In genomic region chr8:122670718-122671117, GRCm38 (mm10) we compare ENCODE assay signal across 27 mouse cellular contexts. TPM values are rescaled to one million over a fixed set of nuclear protein-coding genes. Genes with fewer than 3 reads are reported as not detected.
DNase-seq lines count a peak whose midpoint lies in the region; ATAC-seq lines count a peak whose summit lies in the region.
"Had no signal": no experiment of that assay in that cellular context is flagged by ENCODE, and none has a peak within 500 bp of the region (broad histone marks: within the 10 kb centered on the region; RNA-seq: fewer than 3 reads in every experiment).

No protein-coding gene starts in this region.

- H3K9me3 ChIP-seq in embryonic facial prominence, embryonic 13.5 days, result no peaks in the 10 kb centered on the region
- no peaks in the 10 kb centered on the region for H3K9me3 ChIP-seq in embryonic facial prominence, embryonic 10.5 days
- no peaks in the 10 kb centered on the region for H3K9me3 ChIP-seq in megakaryocyte, embryonic 14.5 days
- H3K9me3 ChIP-seq: limb, embryonic 12.5 days; neural tube, embryonic 12.5 days had no signal

- ATAC-seq in embryonic facial prominence, embryonic 13.5 days (ENCODE audit: insufficient number of reproducible peaks, insufficient read depth, low FRiP score, low TSS enrichment, low read depth), result no peak
- ATAC-seq in megakaryocyte, adult 5-6 weeks (ENCODE audit: poor library complexity, severe bottlenecking), result no peak
- ATAC-seq: forebrain, postnatal 0 days; liver, postnatal 0 days; lung, postnatal 0 days had no signal

- no peak for DNase-seq in embryonic facial prominence, embryonic 10.5 days (ENCODE audit: low spot score)
- DNase-seq in ovary, adult 18-20 months (ENCODE audit: low spot score), result peak; percentile 50
- no peak for DNase-seq in ovary, postnatal 10 days (ENCODE audit: low spot score)
- no peak for DNase-seq in left cerebral cortex, postnatal 25 days (ENCODE audit: low spot score in 2 of 2)
- DNase-seq in spleen, adult 18-20 months, result no peak
- DNase-seq: adrenal gland, postnatal 25 days; cerebellum, adult 9-10 months; forebrain, postnatal 0 days; gastrocnemius, postnatal 36 days; kidney, adult 2 months; liver, postnatal 0 days; right cerebral cortex, postnatal 14 days had no signal

- H3K4me3 ChIP-seq in embryonic facial prominence, embryonic 13.5 days, result no peak overlapping the region
- no peak overlapping the region for H3K4me3 ChIP-seq in embryonic facial prominence, embryonic 10.5 days
- peak overlapping the region; percentile 56 for H3K4me3 ChIP-seq in megakaryocyte, embryonic 14.5 days (replicated peaks)
- H3K4me3 ChIP-seq: limb, embryonic 12.5 days; neural tube, embryonic 12.5 days had no signal

- H3K27me3 ChIP-seq in embryonic facial prominence, embryonic 13.5 days, result peaks cover 76% of the 10 kb centered on the region
- H3K27me3 ChIP-seq in embryonic facial prominence, embryonic 10.5 days (replicated peaks; ENCODE audit: low read depth, poor library complexity, severe bottlenecking), result peaks cover 95% of the 10 kb centered on the region
- H3K27me3 ChIP-seq in megakaryocyte, embryonic 14.5 days (replicated peaks), result no peaks in the 10 kb centered on the region

- intact Hi-C loops in left cerebral cortex, postnatal 25 days (cut with DNase I), result no loop called here

- no peaks in the 10 kb centered on the region for H3K36me3 ChIP-seq in embryonic facial prominence, embryonic 13.5 days
- no peaks in the 10 kb centered on the region for H3K36me3 ChIP-seq in embryonic facial prominence, embryonic 10.5 days (replicated peaks)
- peaks cover 97% of the 10 kb centered on the region for H3K36me3 ChIP-seq in megakaryocyte, embryonic 14.5 days (replicated peaks; ENCODE audit: low read length)
- H3K36me3 ChIP-seq: limb, embryonic 12.5 days; neural tube, embryonic 12.5 days had no signal

- peaks cover 31% of the 10 kb centered on the region for H3K4me1 ChIP-seq in embryonic facial prominence, embryonic 13.5 days
- H3K4me1 ChIP-seq in embryonic facial prominence, embryonic 10.5 days, result peaks cover 59% of the 10 kb centered on the region
- H3K4me1 ChIP-seq in megakaryocyte, embryonic 14.5 days, result peaks cover 100% of the 10 kb centered on the region

- 60% methylated on average over 3 of the region's 3 CpGs for WGBS in embryonic facial prominence, embryonic 13.5 days
- WGBS in embryonic facial prominence, embryonic 10.5 days, result 64% methylated on average over 3 of the region's 3 CpGs

- H3K9ac ChIP-seq in embryonic facial prominence, embryonic 13.5 days, result 0 out of 2 replicates have a peak overlapping the region, but pooled peaks have one; percentile 12
- H3K9ac ChIP-seq: forebrain, postnatal 0 days; limb, embryonic 12.5 days; liver, postnatal 0 days; neural tube, embryonic 12.5 days had no signal

- no peak overlapping the region for H3K4me2 ChIP-seq in embryonic facial prominence, embryonic 13.5 days
- H3K4me2 ChIP-seq: limb, embryonic 12.5 days; liver, embryonic 11.5 days; neural tube, embryonic 12.5 days had no signal

- H3K27ac ChIP-seq in embryonic facial prominence, embryonic 13.5 days, result no peak overlapping the region
- no peak overlapping the region for H3K27ac ChIP-seq in embryonic facial prominence, embryonic 10.5 days (replicated peaks)
- H3K27ac ChIP-seq: kidney, postnatal 0 days; limb, embryonic 12.5 days; macrophage; neural tube, embryonic 12.5 days had no signal

RNA-seq across cellular contexts. Expression of gene Cbfa2t3, which starts 28.2 kb away (rescaled TPM):
- 4.6 TPM in 2 replicates for polyA plus RNA-seq in embryonic facial prominence, embryonic 13.5 days (2015; fragmentation: Nextera tagmentation; extraction: Ambion mirVana)
- polyA plus RNA-seq in embryonic facial prominence, embryonic 10.5 days (2016; fragmentation: Nextera tagmentation; extraction: Ambion mirVana), result 1.7 and 2.3 TPM in 2 replicates
- polyA plus RNA-seq in megakaryocyte, embryonic 14.5 days (2012; ENCODE audit: insufficient read depth, low replicate concordance), result 54.9 and 189 TPM in 2 replicates
- total RNA-seq in megakaryocyte, adult 5-6 weeks (2015), result 29.5 and 30.0 TPM in 2 replicates
- 25.1 and 26.5 TPM in 2 replicates for total RNA-seq in megakaryocyte, adult 5-6 weeks (2017)
- 10 to 100 TPM; 31.7 to 41.5 TPM for total RNA-seq in left cerebral cortex, postnatal 25 days (2021)

RNA-seq across cellular contexts. Expression of gene Pabpn1l, which starts 48.2 kb away (rescaled TPM):
- not detected in 2 replicates for polyA plus RNA-seq in embryonic facial prominence, embryonic 13.5 days (2015; fragmentation: Nextera tagmentation; extraction: Ambion mirVana)
- 0.30 TPM in 1 of 2 replicates, not detected in the other for polyA plus RNA-seq in embryonic facial prominence, embryonic 10.5 days (2016; fragmentation: Nextera tagmentation; extraction: Ambion mirVana)
- 0.25 TPM in 1 of 2 replicates, not detected in the other for polyA plus RNA-seq in megakaryocyte, embryonic 14.5 days (2012; ENCODE audit: insufficient read depth, low replicate concordance)
- 0.27 TPM in 1 of 2 replicates, not detected in the other for total RNA-seq in megakaryocyte, adult 5-6 weeks (2015)
- total RNA-seq in megakaryocyte, adult 5-6 weeks (2017), result not detected in 2 replicates
- not detected for total RNA-seq in left cerebral cortex, postnatal 25 days (2021)
- total RNA-seq: adrenal gland, postnatal 25 days; forebrain, postnatal 0 days; gastrocnemius, postnatal 36 days; heart, postnatal 25 days; layer of hippocampus, postnatal 10 days; left cerebral cortex, adult 8-10 months; monocyte, adult 5-6 weeks had no signal
- polyA plus RNA-seq: forebrain, postnatal 0 days; heart, embryonic 14.5 days; intestine, embryonic 14.5 days; limb, embryonic 12.5 days; liver, embryonic 11.5 days; liver, postnatal 0 days; lung, postnatal 0 days; macrophage; neural tube, embryonic 12.5 days had no signal

RNA-seq across cellular contexts. Expression of gene Trappc2l, which starts 59.3 kb away (rescaled TPM):
- 53.0 and 57.7 TPM in 2 replicates for polyA plus RNA-seq in embryonic facial prominence, embryonic 13.5 days (2015; fragmentation: Nextera tagmentation; extraction: Ambion mirVana)
- polyA plus RNA-seq in embryonic facial prominence, embryonic 10.5 days (2016; fragmentation: Nextera tagmentation; extraction: Ambion mirVana), result 49.6 and 54.9 TPM in 2 replicates
- 2.2 TPM in 1 of 2 replicates, not detected in the other for polyA plus RNA-seq in megakaryocyte, embryonic 14.5 days (2012; ENCODE audit: insufficient read depth, low replicate concordance)
- 85.8 and 88.2 TPM in 2 replicates for total RNA-seq in megakaryocyte, adult 5-6 weeks (2015)
- total RNA-seq in megakaryocyte, adult 5-6 weeks (2017), result 33.0 and 37.6 TPM in 2 replicates
- 10 to 100 TPM; 81.3 to 87.8 TPM for total RNA-seq in left cerebral cortex, postnatal 25 days (2021)

RNA-seq across cellular contexts. Expression of gene Galns, which starts 59.5 kb away (rescaled TPM):
- 7.5 and 7.6 TPM in 2 replicates for polyA plus RNA-seq in embryonic facial prominence, embryonic 13.5 days (2015; fragmentation: Nextera tagmentation; extraction: Ambion mirVana)
- 4.6 and 5.2 TPM in 2 replicates for polyA plus RNA-seq in embryonic facial prominence, embryonic 10.5 days (2016; fragmentation: Nextera tagmentation; extraction: Ambion mirVana)
- polyA plus RNA-seq in megakaryocyte, embryonic 14.5 days (2012; ENCODE audit: insufficient read depth, low replicate concordance), result 12.6 and 15.3 TPM in 2 replicates
- total RNA-seq in megakaryocyte, adult 5-6 weeks (2015), result 52.6 and 53.0 TPM in 2 replicates
- total RNA-seq in megakaryocyte, adult 5-6 weeks (2017), result 57.5 and 63.1 TPM in 2 replicates
- 1 to 10 TPM; 7.4 to 9.1 TPM for total RNA-seq in left cerebral cortex, postnatal 25 days (2021)

Comparison
In these comparisons a context has a peak if more than half of its experiments do, and no peak if none do; other contexts are left out.
1. RNA of gene Trappc2l, which starts 59.3 kb away (polyA plus RNA-seq): 53.0 to 57.7 TPM in embryonic facial prominence, embryonic 13.5 days and 49.6 to 54.9 TPM in embryonic facial prominence, embryonic 10.5 days; 2.2 TPM in megakaryocyte, embryonic 14.5 days; every median in the first group is over 10 times any median in the second.